Mouse (Mus musculus) stomach, embryonic 14.5 days (tissue): Measurements from ENCODE around the gene Bst1. TPM values are rescaled to one million over a fixed set of nuclear protein-coding genes. Genes with fewer than 3 reads are reported as not detected.

ENCODE experiments used
- ATAC-seq: fragments of 200-750 bp; cut with Nextera tagmentation; 2 replicates; pipeline ENCODE4 v1.8.0; 2017; ENCODE audit warnings: low read depth, moderate TSS enrichment; ENCODE audit not compliant: insufficient number of reproducible peaks, insufficient read depth, low FRiP score
- H3K27ac ChIP-seq: fragments of 300-500 bp; sonication (generic); 2 replicates; pipeline ENCODE4 v1.5.1; 2014; ENCODE audit warnings: mild to moderate bottlenecking, low read length, moderate library complexity, mixed read lengths
- H3K27me3 ChIP-seq: fragments of 300-500 bp; sonication (generic); 2 replicates; pipeline ENCODE4 v1.6.1; 2014; ENCODE audit warnings: low read length, control low read depth, mixed read lengths; ENCODE audit not compliant: control insufficient read depth, insufficient read depth
- H3K36me3 ChIP-seq: fragments of 300-500 bp; sonication (generic); 2 replicates; pipeline ENCODE4 v1.6.1; 2014; ENCODE audit warnings: mild to moderate bottlenecking, control low read depth, low read length, moderate library complexity, mixed read lengths; ENCODE audit not compliant: control insufficient read depth, insufficient read depth
- H3K4me1 ChIP-seq: fragments of 300-500 bp; sonication (generic); 2 replicates; pipeline ENCODE4 v1.6.1; 2014; ENCODE audit warnings: low read length, control low read depth, mixed read lengths; ENCODE audit not compliant: control insufficient read depth, insufficient read depth
- H3K4me2 ChIP-seq: fragments of 300-500 bp; sonication (generic); replicated peaks from 2 replicates; pipeline ENCODE4 v1.6.1; 2014; ENCODE audit warnings: low read depth, low read length, control low read depth
- H3K4me3 ChIP-seq: fragments of 300-500 bp; sonication (generic); 2 replicates; pipeline ENCODE4 v1.5.1; 2014; ENCODE audit warnings: low read depth, low read length, control low read depth
- H3K9ac ChIP-seq: fragments of 300-500 bp; sonication (generic); replicated peaks from 2 replicates; pipeline ENCODE4 v1.6.1; 2014; ENCODE audit warnings: low read depth, mild to moderate bottlenecking, control low read depth, low read length, moderate library complexity, mixed read lengths
- H3K9me3 ChIP-seq: fragments of 300-500 bp; sonication (generic); 2 replicates; pipeline ENCODE4 v1.6.1; 2016; ENCODE audit warnings: low read depth, low read length, control low read depth; ENCODE audit not compliant: control insufficient read depth
- WGBS: fragments of 180-500 bp; shearing (Covaris S2); extraction: QIAGEN DNeasy Blood & Tissue Kit; methylation state at CpG from one replicate; pipeline ENCODE4 v1.1.7; 2014; 5-methylcytosine and 5-hydroxymethylcytosine counted together
- polyA plus RNA-seq: library from polyadenylated mRNA; unstranded; fragments of >200 nt; fragmentation: Nextera tagmentation; extraction: Ambion mirVana; gene quantifications from 2 replicates; pipeline ENCODE4 v1.2.1, GENCODE M21; 2014

Gene Bst1
- polyA plus RNA-seq, 1 experiment from 2014 or later = 0.19 TPM

- Histone ChIP-seq H3K4me1 (no peaks in the 10 kb centered on the region), H3K27me3 (no peaks in the 10 kb centered on the region), H3K4me2 (no peak overlapping the region), H3K9ac (no peak overlapping the region), H3K27ac (no peak overlapping the region), H3K36me3 (no peaks in the 10 kb centered on the region), H3K4me3 (no peak overlapping the region), H3K9me3 (no peaks in the 10 kb centered on the region)
- 86% methylated on average over 7 of the region's 7 CpGs for WGBS
- ATAC-seq = no peak
Measured at GRCm38 (mm10) chr5:43806340-43806739, 12.3 kb upstream of the Bst1 start.

GRCm38 (mm10) chr5:43806914-43807313 lies 11.8 kb upstream of the Bst1 start:
- ATAC-seq = no peak
- H3K36me3 ChIP-seq = no peaks in the 10 kb centered on the region
- H3K9ac ChIP-seq = no peak overlapping the region
- H3K9me3 ChIP-seq = no peaks in the 10 kb centered on the region
- H3K4me2 ChIP-seq = no peak overlapping the region
- 68% methylated on average over 4 of the region's 4 CpGs for WGBS
- H3K27me3 ChIP-seq = no peaks in the 10 kb centered on the region
- no peak overlapping the region for H3K27ac ChIP-seq
- no peaks in the 10 kb centered on the region for H3K4me1 ChIP-seq
- no peak overlapping the region for H3K4me3 ChIP-seq

- H3K36me3 ChIP-seq = no peaks in the 10 kb centered on the region
- no peaks in the 10 kb centered on the region for H3K9me3 ChIP-seq
- H3K27me3 ChIP-seq = no peaks in the 10 kb centered on the region
- H3K4me3 ChIP-seq = peak overlapping the region; percentile 43
- H3K9ac ChIP-seq = peak overlapping the region; percentile 71
- ATAC-seq = peak; percentile 83
- peak overlapping the region; percentile 69; the same call in 1 of the 2 replicates for H3K27ac ChIP-seq
- no peaks in the 10 kb centered on the region for H3K4me1 ChIP-seq
- peak overlapping the region; percentile 61 for H3K4me2 ChIP-seq
- WGBS = 4% methylated on average over 48 of the region's 48 CpGs
Measured at GRCm38 (mm10) chr5:43807744-43808696, 10.7 kb upstream of the Bst1 start.

- 70% methylated on average over 1 of the region's 1 CpGs for WGBS
- Histone ChIP-seq H3K36me3 (no peaks in the 10 kb centered on the region), H3K9ac (no peak overlapping the region), H3K4me3 (no peak overlapping the region), H3K27me3 (no peaks in the 10 kb centered on the region), H3K4me1 (no peaks in the 10 kb centered on the region), H3K9me3 (no peaks in the 10 kb centered on the region), H3K4me2 (no peak overlapping the region), H3K27ac (0 out of 2 replicates have a peak overlapping the region, but pooled peaks have one; percentile 67)
- peak; percentile 90 for ATAC-seq
Measured at GRCm38 (mm10) chr5:43810427-43811062, 8.1 kb upstream of the Bst1 start.

GRCm38 (mm10) chr5:43814536-43814935 lies 4.1 kb upstream of the Bst1 start:
- Histone ChIP-seq H3K4me1 (no peaks in the 10 kb centered on the region), H3K4me2 (no peak overlapping the region), H3K9me3 (no peaks in the 10 kb centered on the region), H3K9ac (no peak overlapping the region), H3K27me3 (no peaks in the 10 kb centered on the region), H3K27ac (no peak overlapping the region), H3K4me3 (no peak overlapping the region), H3K36me3 (no peaks in the 10 kb centered on the region)
- 81% methylated on average over 2 of the region's 2 CpGs for WGBS
- no peak for ATAC-seq

- no peaks in the 10 kb centered on the region for H3K27me3 ChIP-seq
- WGBS = 34% methylated on average over 1 of the region's 1 CpGs
- no peaks in the 10 kb centered on the region for H3K4me1 ChIP-seq
- no peak overlapping the region for H3K9ac ChIP-seq
- H3K27ac ChIP-seq = no peak overlapping the region
- H3K4me2 ChIP-seq = no peak overlapping the region
- ATAC-seq = no peak
- H3K9me3 ChIP-seq = no peaks in the 10 kb centered on the region
- no peaks in the 10 kb centered on the region for H3K36me3 ChIP-seq
- H3K4me3 ChIP-seq = no peak overlapping the region
Measured at GRCm38 (mm10) chr5:43815769-43816168, 2.9 kb upstream of the Bst1 start.

GRCm38 (mm10) chr5:43820785-43821184 lies 2.1 kb downstream of the Bst1 start:
- no peak overlapping the region for H3K4me3 ChIP-seq
- H3K36me3 ChIP-seq = no peaks in the 10 kb centered on the region
- WGBS = 82% methylated on average over 11 of the region's 11 CpGs
- H3K9ac ChIP-seq = no peak overlapping the region
- no peak overlapping the region for H3K4me2 ChIP-seq
- no peaks in the 10 kb centered on the region for H3K4me1 ChIP-seq
- H3K27me3 ChIP-seq = no peaks in the 10 kb centered on the region
- no peak for ATAC-seq
- no peaks in the 10 kb centered on the region for H3K9me3 ChIP-seq
- H3K27ac ChIP-seq = no peak overlapping the region

GRCm38 (mm10) chr5:43821538-43821937 lies 2.9 kb downstream of the Bst1 start, which contains the start of gene Fbxl5:
Fbxl5 (minus strand) TSS chr5:43821638.
- H3K9ac ChIP-seq = no peak within 1 kb of the TSS
- H3K27ac ChIP-seq = no peak within 1 kb of the TSS
- no peaks in the 10 kb centered on the region for H3K4me1 ChIP-seq

More at GRCm38 (mm10) chr5:43821538-43821937, 2.9 kb downstream of the Bst1 start, which contains the start of gene Fbxl5:
- Histone ChIP-seq H3K4me3 (no peak within 1 kb of the TSS), H3K4me2 (no peak within 1 kb of the TSS), H3K36me3 (no peaks in the 10 kb centered on the region), H3K9me3 (no peaks in the 10 kb centered on the region), H3K27me3 (no peaks in the 10 kb centered on the region)
- WGBS = 82% methylated on average over 19 of the region's 19 CpGs
- no peak for ATAC-seq
